Comparison of ENCODE assay signal across 22 mouse cellular contexts in the genomic region with DNA sequence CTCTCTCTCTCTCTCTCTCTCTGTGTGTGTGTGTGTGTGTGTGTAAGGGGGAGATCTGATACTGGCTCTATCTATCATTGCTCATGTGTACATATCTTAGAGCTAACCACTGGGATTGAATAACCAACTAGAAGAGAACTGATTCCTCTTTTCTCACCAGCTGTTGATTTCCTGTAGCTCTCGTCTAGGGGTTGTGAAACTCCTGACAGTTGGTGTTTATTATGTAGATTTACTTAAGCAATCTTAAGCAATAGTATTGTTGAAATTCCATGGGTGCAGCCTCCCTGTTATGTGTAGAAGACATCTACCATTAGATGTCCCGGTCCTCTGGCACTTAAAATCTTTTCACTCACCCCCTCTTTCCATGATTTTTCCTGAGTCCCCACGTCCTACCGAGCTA. TPM values are rescaled to one million over a fixed set of nuclear protein-coding genes. Genes with fewer than 3 reads are reported as not detected.
DNase-seq lines count a peak whose midpoint lies in the region; ATAC-seq and TF ChIP-seq lines count a peak whose summit lies in the region.
"Had no signal": no experiment of that assay in that cellular context is flagged by ENCODE, and none has a peak within 500 bp of the region (broad histone marks: within the 10 kb centered on the region; RNA-seq: fewer than 3 reads in every experiment).

No protein-coding gene starts in this region.

- DNase-seq in lung, postnatal 0 days (ENCODE audit: low spot score), result peak; percentile 82
- no peak for DNase-seq in lung, postnatal 14 days
- DNase-seq in hindbrain, embryonic 14.5 days (ENCODE audit: low spot score), result no peak
- DNase-seq: adrenal gland, postnatal 25 days; cerebellum, adult 11 months; cerebellum, adult 9-11 months; heart, postnatal 10 days; kidney, adult 11 months; layer of hippocampus, adult 9-11 months; left cerebral cortex, postnatal 4 days had no signal

- H3K27ac ChIP-seq in lung, postnatal 0 days (ENCODE audit: low read length), result no peak overlapping the region
- H3K27ac ChIP-seq in bone marrow, adult 2 months (ENCODE audit: control insufficient read depth, insufficient read depth, low read depth, low read length, poor library complexity), result peak overlapping the region; percentile 76
- H3K27ac ChIP-seq in small intestine, adult 2 months (ENCODE audit: insufficient read depth, low read depth, low read length), result peak overlapping the region; percentile 42
- no peak overlapping the region for H3K27ac ChIP-seq in hindbrain, embryonic 14.5 days
- H3K27ac ChIP-seq in forebrain, embryonic 13.5 days, result no peak overlapping the region
- H3K27ac ChIP-seq: embryonic facial prominence, embryonic 12.5 days; hindbrain, embryonic 12.5 days; kidney, postnatal 0 days; limb, embryonic 15.5 days; lung, embryonic 15.5 days; neural tube, embryonic 15.5 days had no signal

- peak; percentile 57 for ATAC-seq in lung, postnatal 0 days
- peak; percentile 34 to 73; a peak in 2 of 4 replicates for ATAC-seq in hematopoietic stem cell, adult 5-6 weeks (replicated peaks in 1 of 2; ENCODE audit: insufficient read depth in 1 of 2, low FRiP score in 2 of 2, low TSS enrichment in 1 of 2, low read depth in 1 of 2, poor library complexity in 2 of 2, severe bottlenecking in 2 of 2)
- no peak for ATAC-seq in hindbrain, embryonic 14.5 days (ENCODE audit: low FRiP score)
- ATAC-seq in forebrain, embryonic 13.5 days, result no peak

- 64% methylated on average over 4 of the region's 4 CpGs for WGBS in lung, postnatal 0 days
- WGBS in bone marrow, adult 2 months, result 42% methylated on average over 4 of the region's 4 CpGs
- WGBS in small intestine, adult 2 months, result 77% methylated on average over 4 of the region's 4 CpGs
- WGBS in hindbrain, embryonic 14.5 days, result 91% methylated on average over 4 of the region's 4 CpGs
- WGBS in forebrain, embryonic 13.5 days, result 81% methylated on average over 4 of the region's 4 CpGs

- no peaks in the 10 kb centered on the region for H3K4me1 ChIP-seq in lung, postnatal 0 days (ENCODE audit: insufficient read depth, low read depth, low read length)
- peaks cover 7% of the 10 kb centered on the region for H3K4me1 ChIP-seq in bone marrow, adult 2 months (ENCODE audit: control insufficient read depth, insufficient read depth, low read length)
- no peaks in the 10 kb centered on the region for H3K4me1 ChIP-seq in small intestine, adult 2 months (ENCODE audit: control insufficient read depth, insufficient read depth, insufficient read length, low read length)
- H3K4me1 ChIP-seq in hindbrain, embryonic 14.5 days (replicated peaks; ENCODE audit: control insufficient read depth, insufficient read depth, low read length), result no peaks in the 10 kb centered on the region
- H3K4me1 ChIP-seq in forebrain, embryonic 13.5 days, result no peaks in the 10 kb centered on the region
- H3K4me1 ChIP-seq: embryonic facial prominence, embryonic 12.5 days; heart, embryonic 12.5 days; hindbrain, embryonic 12.5 days; limb, embryonic 15.5 days; lung, embryonic 15.5 days; neural tube, embryonic 15.5 days had no signal

- no peak overlapping the region for H3K4me2 ChIP-seq in lung, postnatal 0 days (replicated peaks; ENCODE audit: low read depth, low read length)
- H3K4me2 ChIP-seq in hindbrain, embryonic 14.5 days (replicated peaks), result no peak overlapping the region
- H3K4me2 ChIP-seq in forebrain, embryonic 13.5 days, result no peak overlapping the region
- H3K4me2 ChIP-seq: embryonic facial prominence, embryonic 12.5 days; heart, embryonic 12.5 days; hindbrain, embryonic 12.5 days; limb, embryonic 15.5 days; lung, embryonic 15.5 days; midbrain, embryonic 11.5 days; neural tube, embryonic 15.5 days had no signal

- H3K4me3 ChIP-seq in lung, postnatal 0 days (ENCODE audit: low read depth, low read length), result no peak overlapping the region
- no peak overlapping the region for H3K4me3 ChIP-seq in bone marrow, adult 2 months (replicated peaks; ENCODE audit: control insufficient read depth, low read depth, low read length)
- no peak overlapping the region for H3K4me3 ChIP-seq in small intestine, adult 2 months (ENCODE audit: low read depth, low read length)
- no peak overlapping the region for H3K4me3 ChIP-seq in hindbrain, embryonic 14.5 days (replicated peaks; ENCODE audit: low read length)
- H3K4me3 ChIP-seq in forebrain, embryonic 13.5 days, result no peak overlapping the region
- H3K4me3 ChIP-seq: embryonic facial prominence, embryonic 12.5 days; heart, embryonic 12.5 days; hindbrain, embryonic 12.5 days; limb, embryonic 15.5 days; lung, embryonic 15.5 days; neural tube, embryonic 15.5 days had no signal

- H3K9me3 ChIP-seq in lung, postnatal 0 days (ENCODE audit: low read length), result no peaks in the 10 kb centered on the region
- H3K9me3 ChIP-seq in hindbrain, embryonic 14.5 days (ENCODE audit: control insufficient read depth, low read length), result no peaks in the 10 kb centered on the region
- H3K9me3 ChIP-seq in forebrain, embryonic 13.5 days (replicated peaks), result no peaks in the 10 kb centered on the region
- H3K9me3 ChIP-seq: embryonic facial prominence, embryonic 12.5 days; heart, embryonic 12.5 days; hindbrain, embryonic 12.5 days; limb, embryonic 15.5 days; lung, embryonic 15.5 days; neural tube, embryonic 15.5 days had no signal

- TF ChIP-seq POLR2A in bone marrow, adult 2 months (IDR thresholded peaks at IDR 0.05; ENCODE audit: borderline replicate concordance, control insufficient read depth, low read depth, low read length), result no peak
- no peak for TF ChIP-seq POLR2A in small intestine, adult 2 months (IDR thresholded peaks at IDR 0.05; ENCODE audit: low read depth, low read length)

- TF ChIP-seq CTCF in lung, postnatal 0 days (IDR thresholded peaks at IDR 0.05), result no peak
- TF ChIP-seq CTCF in bone marrow, adult 2 months (IDR thresholded peaks at IDR 0.05; ENCODE audit: control insufficient read depth, insufficient read depth, low read length), result no peak
- TF ChIP-seq CTCF in small intestine, adult 2 months (IDR thresholded peaks at IDR 0.05; ENCODE audit: extremely low read depth, insufficient read length, insufficient replicate concordance, low read depth, low read length), result no peak

- no peak for TF ChIP-seq EP300 in lung, postnatal 0 days (IDR thresholded peaks at IDR 0.05)

- H3K9ac ChIP-seq in lung, postnatal 0 days (replicated peaks; ENCODE audit: low read depth), result no peak overlapping the region
- no peak overlapping the region for H3K9ac ChIP-seq in hindbrain, embryonic 14.5 days
- H3K9ac ChIP-seq in forebrain, embryonic 13.5 days, result no peak overlapping the region
- H3K9ac ChIP-seq: embryonic facial prominence, embryonic 12.5 days; heart, embryonic 12.5 days; hindbrain, embryonic 12.5 days; limb, embryonic 15.5 days; lung, embryonic 15.5 days; neural tube, embryonic 15.5 days had no signal

- H3K27me3 ChIP-seq in lung, postnatal 0 days (replicated peaks; ENCODE audit: insufficient read depth, low read length), result no peaks in the 10 kb centered on the region
- no peaks in the 10 kb centered on the region for H3K27me3 ChIP-seq in small intestine, adult 2 months (ENCODE audit: control insufficient read depth, insufficient read depth, low read length)
- no peaks in the 10 kb centered on the region for H3K27me3 ChIP-seq in hindbrain, embryonic 14.5 days (ENCODE audit: control insufficient read depth, insufficient read depth, low read length)
- H3K27me3 ChIP-seq in forebrain, embryonic 13.5 days, result no peaks in the 10 kb centered on the region
- H3K27me3 ChIP-seq: embryonic facial prominence, embryonic 12.5 days; heart, embryonic 12.5 days; hindbrain, embryonic 12.5 days; limb, embryonic 15.5 days; lung, embryonic 15.5 days; neural tube, embryonic 15.5 days had no signal

- peaks cover 7% of the 10 kb centered on the region; the same call in 1 of the 2 replicates for H3K36me3 ChIP-seq in lung, postnatal 0 days (ENCODE audit: insufficient read depth, low read length)
- peaks cover 15% of the 10 kb centered on the region for H3K36me3 ChIP-seq in small intestine, adult 2 months (ENCODE audit: control insufficient read depth, insufficient read depth, low read length)
- H3K36me3 ChIP-seq in hindbrain, embryonic 14.5 days (replicated peaks; ENCODE audit: control insufficient read depth, insufficient read depth), result peaks cover 56% of the 10 kb centered on the region
- H3K36me3 ChIP-seq in forebrain, embryonic 13.5 days (ENCODE audit: poor library complexity, severe bottlenecking), result peaks cover 47% of the 10 kb centered on the region

RNA-seq across cellular contexts. Expression of a gene that starts 9.6 kb away (rescaled TPM):
- polyA plus RNA-seq in lung, postnatal 0 days (2015; fragmentation: Nextera tagmentation; extraction: Ambion mirVana), result 43.7 and 46.7 TPM in 2 replicates
- 10.8 and 13.4 TPM in 2 replicates for polyA plus RNA-seq in bone marrow, adult 2 months (2011; ENCODE audit: insufficient read depth, insufficient read length, low replicate concordance, missing spikeins)
- 47.6 and 48.2 TPM in 2 replicates for total RNA-seq in hematopoietic stem cell, adult 5-6 weeks (2017)
- polyA plus RNA-seq in small intestine, adult 2 months (2012; rRNA removed), result 1.5 and 3.0 TPM in 2 replicates
- polyA plus RNA-seq in hindbrain, embryonic 14.5 days (2014; fragmentation: Nextera tagmentation; extraction: Ambion mirVana), result 36.8 and 40.4 TPM in 2 replicates
- polyA plus RNA-seq in forebrain, embryonic 13.5 days (2015; fragmentation: Nextera tagmentation; extraction: Ambion mirVana), result 69.6 and 75.6 TPM in 2 replicates

RNA-seq across cellular contexts. Expression of a gene that starts 26.8 kb away (rescaled TPM):
- polyA plus RNA-seq in lung, postnatal 0 days (2015; fragmentation: Nextera tagmentation; extraction: Ambion mirVana), result 25.0 and 29.4 TPM in 2 replicates
- 2.7 and 5.3 TPM in 2 replicates for polyA plus RNA-seq in bone marrow, adult 2 months (2011; ENCODE audit: insufficient read depth, insufficient read length, low replicate concordance, missing spikeins)
- total RNA-seq in hematopoietic stem cell, adult 5-6 weeks (2017), result 1.8 and 2.8 TPM in 2 replicates
- 3.5 and 4.6 TPM in 2 replicates for polyA plus RNA-seq in small intestine, adult 2 months (2012; rRNA removed)
- 5.0 and 5.4 TPM in 2 replicates for polyA plus RNA-seq in hindbrain, embryonic 14.5 days (2014; fragmentation: Nextera tagmentation; extraction: Ambion mirVana)
- 2.7 and 3.0 TPM in 2 replicates for polyA plus RNA-seq in forebrain, embryonic 13.5 days (2015; fragmentation: Nextera tagmentation; extraction: Ambion mirVana)

Comparison
In these comparisons a context has a peak if more than half of its experiments do, and no peak if none do; other contexts are left out.
1. ATAC-seq: peak in lung, postnatal 0 days (single experiment) and hematopoietic stem cell, adult 5-6 weeks (2 of 2); none in hindbrain, embryonic 14.5 days (single experiment) and forebrain, embryonic 13.5 days (single experiment).
2. H3K27ac ChIP-seq: peak in bone marrow, adult 2 months (single experiment) and small intestine, adult 2 months (single experiment); none in lung, postnatal 0 days (single experiment), hindbrain, embryonic 14.5 days (single experiment) and forebrain, embryonic 13.5 days (single experiment).